Mouse (Mus musculus) ZHBTc4 (cell line): ENCODE results near the gene Itsn1.

Source experiments
- DNase-seq: peaks from one replicate; pipeline ENCODE4 v3.0.0-alpha.2; 2011; ENCODE audit warnings: low read depth, low spot score

Itsn1 gene

GRCm38 (mm10) chr16:91846089-91846741 is 117.1 kb downstream of the Itsn1 start:
- DNase-seq, result no peak

DNA sequence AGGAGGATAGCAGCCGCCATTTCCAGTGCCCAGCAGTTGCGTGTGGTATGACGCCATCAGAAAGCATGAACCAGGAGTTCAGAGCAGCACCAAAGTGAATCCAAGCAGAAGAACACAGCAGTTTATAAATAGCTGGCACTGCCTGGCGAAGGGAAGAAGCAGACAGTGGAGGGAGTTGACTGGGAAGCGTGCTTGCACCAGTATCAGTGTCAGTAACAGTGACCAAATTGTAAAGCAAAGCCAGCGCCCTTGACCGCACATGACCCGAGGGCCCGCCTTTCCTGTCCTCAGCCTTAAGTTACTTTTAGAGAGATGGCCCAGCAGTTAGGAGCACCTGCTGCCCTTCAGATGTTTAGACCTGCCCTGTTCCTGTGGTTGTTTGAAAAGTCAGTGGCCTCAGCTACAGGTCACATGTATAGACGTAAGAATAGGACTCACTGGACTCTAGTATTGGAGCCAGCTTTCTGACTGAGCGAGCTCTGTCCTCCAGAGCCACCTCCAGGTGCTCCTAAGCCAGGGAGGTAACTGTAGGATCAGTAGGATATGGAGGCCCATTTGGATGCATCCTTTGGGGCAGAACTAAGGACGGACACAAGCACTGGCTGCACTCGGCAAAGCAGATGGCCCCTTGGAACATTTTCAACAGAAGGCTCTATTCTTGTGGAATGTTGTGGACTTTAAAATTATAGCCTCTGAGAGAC is 118.6 kb downstream of the Itsn1 start:
- DNase-seq, result no peak

DNA sequence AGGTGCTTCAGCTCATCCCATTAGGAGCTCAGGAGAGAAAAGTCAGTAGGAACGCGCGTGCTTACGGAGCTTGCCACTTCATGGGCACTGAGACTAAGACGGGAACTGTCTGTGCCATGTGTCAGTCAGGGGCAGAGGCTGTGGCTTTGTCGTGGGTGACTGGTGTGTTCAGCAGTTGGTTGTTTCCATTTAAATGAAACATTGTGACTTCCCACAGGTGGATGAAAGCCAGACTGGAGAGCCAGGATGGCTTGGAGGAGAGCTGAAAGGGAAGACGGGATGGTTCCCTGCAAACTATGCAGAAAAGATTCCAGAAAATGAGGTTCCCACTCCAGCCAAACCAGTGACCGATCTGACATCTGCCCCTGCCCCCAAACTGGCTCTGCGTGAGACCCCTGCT is 119.4 kb downstream of the Itsn1 start:
- DNase-seq, result no peak

DNA sequence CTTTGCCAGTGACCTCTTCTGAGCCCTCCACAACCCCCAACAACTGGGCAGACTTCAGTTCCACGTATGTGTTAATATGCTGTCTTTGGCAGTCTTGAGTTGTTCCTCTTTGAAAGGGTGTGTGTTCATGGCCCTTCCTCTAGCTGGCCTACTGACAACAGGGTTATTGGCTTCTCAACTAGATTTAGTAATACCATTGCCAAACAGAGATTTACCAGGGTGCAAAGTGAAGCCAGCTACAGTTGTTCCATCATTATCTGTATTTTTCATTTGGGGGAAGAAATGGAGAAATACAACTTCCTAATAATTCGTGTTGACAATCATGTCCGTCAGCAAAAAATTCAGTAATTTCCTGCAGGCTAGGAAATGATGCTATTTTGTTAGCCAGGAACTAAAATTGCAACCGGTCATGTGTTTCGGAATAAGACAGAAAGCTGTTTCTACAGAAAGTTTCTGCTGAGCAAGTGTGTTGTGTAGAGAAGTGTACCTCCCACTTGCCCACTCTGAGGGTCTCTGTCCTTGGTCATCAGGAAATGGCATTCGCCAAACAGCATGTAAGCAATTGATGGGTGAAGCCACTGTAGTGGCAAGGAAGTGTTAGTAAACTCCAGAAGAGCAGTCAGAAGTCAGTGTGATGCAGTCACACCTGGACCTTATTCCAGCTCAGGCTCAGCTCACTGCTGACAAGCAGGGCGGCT is 120.0 kb downstream of the Itsn1 start:
- DNase-seq, result no peak

DNA sequence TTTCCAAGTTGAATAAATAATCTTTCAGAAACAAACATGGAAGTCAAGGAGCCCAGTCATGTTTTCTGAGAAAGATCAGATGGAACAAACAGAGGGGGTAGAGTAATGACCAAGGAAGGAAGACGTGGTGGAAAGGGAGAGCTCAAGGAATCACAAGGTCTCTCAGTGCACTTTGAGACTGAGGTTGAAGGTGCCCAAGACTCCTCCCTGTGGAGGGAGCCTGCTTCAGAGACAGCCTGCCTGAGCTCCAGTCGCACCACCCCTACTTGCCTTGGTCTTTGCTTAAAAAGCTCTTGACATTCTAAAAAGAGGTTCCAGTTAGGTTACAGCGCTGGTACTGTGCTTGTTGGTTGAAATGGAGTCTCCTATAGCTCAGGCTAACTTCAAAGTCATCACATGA is 121.1 kb downstream of the Itsn1 start:
- DNase-seq, result no peak

GRCm38 (mm10) chr16:91851456-91852231 is 122.6 kb downstream of the Itsn1 start:
- no peak for DNase-seq

- DNase-seq, result peak; percentile 62
These were observed 123.7 kb downstream of the Itsn1 start for GRCm38 (mm10) chr16:91852753-91853152.

DNA sequence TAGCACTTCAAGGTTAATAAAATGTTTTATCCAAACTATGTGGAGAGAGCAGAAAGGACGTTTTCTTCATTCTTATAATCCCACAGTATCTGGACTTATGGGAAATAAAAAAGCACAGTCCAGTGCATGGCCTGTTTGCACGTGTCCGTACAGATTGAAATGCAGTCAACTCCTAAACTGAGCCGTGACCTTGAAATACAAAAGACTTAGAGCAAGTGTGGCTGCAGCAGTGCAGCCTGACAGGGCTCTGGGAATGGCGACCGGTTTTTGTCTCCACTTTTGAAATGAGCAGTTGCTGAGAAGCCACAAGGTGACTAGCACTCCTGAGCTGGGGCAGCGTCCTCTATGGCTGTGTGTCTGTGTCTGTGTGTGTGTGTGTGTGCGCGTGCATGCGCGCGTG is 124.1 kb downstream of the Itsn1 start:
- peak; percentile 32 for DNase-seq

DNA sequence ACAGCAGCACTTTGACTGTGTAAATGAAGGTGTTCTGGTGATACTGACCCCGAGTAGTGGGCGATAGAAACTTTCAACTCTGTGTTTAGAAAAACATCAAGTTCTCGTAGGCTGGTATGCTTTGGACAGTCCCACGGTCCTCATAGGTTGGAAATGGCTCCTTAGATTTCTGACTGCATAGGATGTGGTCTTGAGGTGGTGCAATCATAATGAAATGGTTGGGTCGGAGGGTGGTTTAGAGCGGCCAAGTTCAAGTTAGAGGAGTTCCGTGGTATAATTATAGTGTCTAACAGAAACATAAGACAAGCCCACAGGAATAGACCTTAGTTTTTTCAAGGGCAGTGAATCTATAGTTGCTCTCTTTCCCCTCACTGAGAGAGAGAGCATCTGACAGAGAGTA is 129.6 kb downstream of the Itsn1 start:
- DNase-seq, result no peak

GRCm38 (mm10) chr16:91859203-91859602 is 130.1 kb downstream of the Itsn1 start:
- DNase-seq, result no peak

DNA sequence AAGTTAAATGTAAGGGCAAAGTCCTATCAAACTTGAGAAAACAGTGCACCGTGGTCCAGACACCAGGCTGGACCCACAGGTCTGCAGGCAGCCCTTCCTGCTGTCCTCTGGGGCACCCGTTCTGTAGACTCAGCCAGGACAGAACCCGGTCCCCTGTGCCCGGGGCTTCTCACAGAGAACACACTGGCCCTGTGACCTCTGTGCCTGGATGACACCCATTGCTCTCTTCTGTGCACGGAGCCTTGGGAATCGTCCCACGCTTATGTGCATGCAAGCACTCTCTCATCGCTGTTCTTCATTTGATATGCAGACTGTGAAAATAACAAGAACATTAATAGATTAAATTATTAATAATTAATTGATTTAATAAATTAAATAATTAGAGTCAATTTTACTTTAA is 130.9 kb downstream of the Itsn1 start:
- DNase-seq, result no peak

DNA sequence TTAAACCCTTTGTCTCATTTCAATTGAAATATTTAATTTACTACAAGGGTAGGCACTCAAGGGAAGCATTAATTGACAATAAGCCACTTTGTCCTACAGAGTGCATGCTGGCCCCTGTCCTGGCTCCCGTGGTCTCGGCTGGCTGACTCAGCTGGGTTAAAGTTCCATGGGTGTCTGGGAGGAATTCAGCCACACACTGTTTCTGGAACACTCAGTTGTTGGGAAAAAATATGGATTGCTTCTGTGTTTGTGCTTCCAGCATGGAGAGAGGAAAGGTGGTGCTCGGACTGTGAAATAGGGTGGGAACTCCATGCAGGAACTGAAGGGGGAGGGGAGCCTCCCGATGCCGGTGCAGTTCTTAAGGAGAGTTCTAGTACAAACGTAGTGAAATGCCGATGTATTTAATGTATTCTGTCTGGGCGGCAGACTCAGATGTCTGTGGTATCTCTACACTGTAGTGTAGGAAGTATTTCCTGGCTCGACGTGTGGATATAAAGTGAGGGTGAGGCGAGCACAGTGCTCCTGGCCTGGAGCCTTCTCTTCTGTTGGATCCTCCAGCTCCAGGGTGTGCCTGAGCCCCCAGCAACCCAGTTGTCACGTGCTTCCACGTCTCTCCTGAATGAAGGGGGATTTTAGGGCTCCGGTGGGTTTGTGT is 131.5 kb downstream of the Itsn1 start:
- peak; percentile 25 for DNase-seq

- peak; percentile 23 for DNase-seq
These were observed 132.8 kb downstream of the Itsn1 start for GRCm38 (mm10) chr16:91861784-91862371.

GRCm38 (mm10) chr16:91862836-91863235 is 133.8 kb downstream of the Itsn1 start:
- peak; percentile 55 for DNase-seq

- no peak for DNase-seq
These were observed 135.7 kb downstream of the Itsn1 start for GRCm38 (mm10) chr16:91864646-91865332.

DNA sequence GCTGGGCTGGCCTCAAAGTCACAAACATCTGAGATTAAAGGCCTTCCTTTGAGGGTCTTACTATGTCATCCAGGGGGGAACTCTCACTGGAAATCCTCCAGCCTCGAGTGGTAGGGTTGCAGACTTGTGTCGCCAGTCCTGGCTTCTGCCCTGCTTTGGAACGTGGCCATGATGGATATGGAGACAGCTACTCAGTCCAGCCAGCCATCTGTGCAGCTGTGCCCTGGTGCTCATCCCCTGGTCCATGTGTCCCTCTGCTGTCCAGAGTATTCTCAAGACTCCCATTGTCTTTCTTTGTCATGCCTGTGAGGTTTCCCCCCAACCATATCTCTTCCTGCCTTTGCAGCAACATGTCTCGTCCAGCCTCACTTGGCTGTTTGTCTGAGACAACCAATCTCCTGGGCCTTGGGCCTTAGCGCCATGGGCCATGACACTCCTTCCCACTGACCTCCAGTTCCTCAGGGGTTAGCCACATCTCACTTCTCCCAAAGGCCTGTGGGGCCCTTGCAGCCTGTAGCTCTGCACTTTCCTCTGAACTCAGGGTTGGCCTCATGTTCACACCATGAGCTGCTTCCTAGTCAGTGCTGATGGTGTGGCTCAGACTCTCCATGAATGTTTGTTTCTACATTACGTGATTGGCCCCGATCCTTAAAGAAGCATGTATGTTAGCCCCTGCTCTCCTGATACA is 136.6 kb downstream of the Itsn1 start:
- DNase-seq, result no peak

- no peak for DNase-seq
These were observed 137.2 kb downstream of the Itsn1 start for GRCm38 (mm10) chr16:91866258-91866634.

GRCm38 (mm10) chr16:91867672-91868071 is 138.6 kb downstream of the Itsn1 start:
- DNase-seq, result no peak

- no peak for DNase-seq
These were observed 140.1 kb downstream of the Itsn1 start for GRCm38 (mm10) chr16:91868943-91869911.
